Comparison of ENCODE assay signal across 28 mouse cellular contexts in the genomic region with DNA sequence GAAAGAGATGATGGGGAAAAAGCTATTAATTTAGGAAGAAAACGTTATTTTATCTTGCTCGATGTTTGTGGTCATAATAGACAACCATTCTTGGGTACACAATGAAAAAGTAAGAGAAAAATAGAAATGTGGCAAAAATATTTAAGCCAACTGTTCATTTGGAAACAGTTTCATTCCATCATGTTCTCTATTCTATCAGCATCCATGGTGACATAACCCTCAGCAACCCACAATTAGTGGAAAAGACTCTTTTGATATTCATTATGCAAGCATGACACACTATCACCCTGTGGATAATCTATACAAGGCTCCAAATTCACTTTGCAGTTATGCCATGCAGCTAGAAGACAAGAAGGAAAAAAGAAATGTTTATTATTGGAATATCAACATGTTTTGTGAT.
"Had no signal": no experiment of that assay in that cellular context is flagged by ENCODE, and none has a peak within 500 bp of the region (broad histone marks: within the 10 kb centered on the region; RNA-seq: fewer than 3 reads in every experiment).

No protein-coding gene starts in this region.

- DNase-seq: left cerebral cortex, postnatal 4 days; liver; liver, embryonic 13.5 days; liver, postnatal 0 days; lung, adult 18-20 months; lung, adult 2 months; lung, embryonic 14.5 days; lung, postnatal 10 days; lung, postnatal 14 days; lung, postnatal 36 days; lung, postnatal 4 days; midbrain, embryonic 14.5 days had no signal

- H3K4me3 ChIP-seq: limb, embryonic 10.5 days; limb, embryonic 12.5 days; limb, embryonic 13.5 days; limb, embryonic 15.5 days; liver, embryonic 12.5 days; liver, embryonic 13.5 days; liver, embryonic 15.5 days; lung, embryonic 15.5 days; megakaryocyte, embryonic 14.5 days; midbrain, embryonic 10.5 days; midbrain, embryonic 12.5 days; midbrain, embryonic 13.5 days; midbrain, embryonic 15.5 days; myocyte; neural tube, embryonic 12.5 days had no signal

- H3K27ac ChIP-seq: limb, embryonic 10.5 days; limb, embryonic 12.5 days; limb, embryonic 13.5 days; limb, embryonic 15.5 days; liver, embryonic 12.5 days; liver, embryonic 13.5 days; liver, embryonic 14.5 days; liver, embryonic 15.5 days; lung, embryonic 15.5 days; macrophage; midbrain, embryonic 10.5 days; midbrain, embryonic 12.5 days; midbrain, embryonic 13.5 days; midbrain, embryonic 15.5 days; neural tube, embryonic 12.5 days had no signal
